In genomic region chr17:86496123-86496771, GRCm38 (mm10) we compare ENCODE assay signal across 9 mouse cellular contexts. TPM values are rescaled to one million over a fixed set of nuclear protein-coding genes. Genes with fewer than 3 reads are reported as not detected.
DNase-seq lines count a peak whose midpoint lies in the region; ATAC-seq and TF ChIP-seq lines count a peak whose summit lies in the region.
"Had no signal": no experiment of that assay in that cellular context is flagged by ENCODE, and none has a peak within 500 bp of the region (broad histone marks: within the 10 kb centered on the region; RNA-seq: fewer than 3 reads in every experiment).

No protein-coding gene starts in this region.

- H3K9ac ChIP-seq in forebrain, postnatal 0 days, result no peak overlapping the region
- H3K9ac ChIP-seq in forebrain, embryonic 12.5 days, result no peak overlapping the region
- no peak overlapping the region for H3K9ac ChIP-seq in embryonic facial prominence, embryonic 11.5 days (replicated peaks; ENCODE audit: low read length)

- WGBS in forebrain, postnatal 0 days, result 90% methylated on average over 9 of the region's 9 CpGs
- 90% methylated on average over 9 of the region's 9 CpGs for WGBS in forebrain, embryonic 12.5 days
- 95% methylated on average over 9 of the region's 9 CpGs for WGBS in thymus, adult 2 months
- WGBS in embryonic facial prominence, embryonic 11.5 days, result 89% methylated on average over 9 of the region's 9 CpGs

- no peak overlapping the region for H3K27ac ChIP-seq in forebrain, postnatal 0 days (ENCODE audit: low read depth, low read length)
- no peak overlapping the region for H3K27ac ChIP-seq in forebrain, embryonic 12.5 days
- no peak overlapping the region for H3K27ac ChIP-seq in thymus, adult 2 months (ENCODE audit: control insufficient read depth, insufficient read depth, low read length)
- H3K27ac ChIP-seq in embryonic facial prominence, embryonic 11.5 days (replicated peaks; ENCODE audit: low read depth, low read length), result no peak overlapping the region

- peaks cover 18% of the 10 kb centered on the region; the same call in 1 of the 2 replicates for H3K36me3 ChIP-seq in forebrain, postnatal 0 days (ENCODE audit: insufficient read depth)
- H3K36me3 ChIP-seq in forebrain, embryonic 12.5 days (replicated peaks), result no peaks in the 10 kb centered on the region
- H3K36me3 ChIP-seq in thymus, adult 2 months (ENCODE audit: control insufficient read depth, insufficient read depth, low read length), result no peaks in the 10 kb centered on the region
- no peaks in the 10 kb centered on the region for H3K36me3 ChIP-seq in embryonic facial prominence, embryonic 11.5 days (replicated peaks; ENCODE audit: control insufficient read depth, insufficient read depth, low read depth, low read length)

- no peak overlapping the region for H3K4me3 ChIP-seq in forebrain, postnatal 0 days (ENCODE audit: low read depth, low read length)
- no peak overlapping the region for H3K4me3 ChIP-seq in forebrain, embryonic 12.5 days (replicated peaks)
- no peak overlapping the region for H3K4me3 ChIP-seq in thymus, adult 2 months (ENCODE audit: control insufficient read depth, insufficient read depth, low read length)
- no peak overlapping the region for H3K4me3 ChIP-seq in embryonic facial prominence, embryonic 11.5 days (ENCODE audit: low read depth, low read length)

- H3K27me3 ChIP-seq in forebrain, postnatal 0 days (ENCODE audit: insufficient read depth, low read length), result no peaks in the 10 kb centered on the region
- H3K27me3 ChIP-seq in forebrain, embryonic 12.5 days, result no peaks in the 10 kb centered on the region
- H3K27me3 ChIP-seq in thymus, adult 2 months (ENCODE audit: control insufficient read depth, insufficient read depth, low read length), result no peaks in the 10 kb centered on the region
- H3K27me3 ChIP-seq in embryonic facial prominence, embryonic 11.5 days (ENCODE audit: control insufficient read depth, insufficient read depth, low read length), result no peaks in the 10 kb centered on the region

- no peak for TF ChIP-seq POLR2A in thymus, adult 2 months (IDR thresholded peaks at IDR 0.05; ENCODE audit: control insufficient read depth, extremely low read depth, insufficient read depth, low read length, poor library complexity)

- ATAC-seq in forebrain, postnatal 0 days, result peak; percentile 75
- no peak for ATAC-seq in forebrain, embryonic 12.5 days (ENCODE audit: low FRiP score)
- ATAC-seq in embryonic facial prominence, embryonic 11.5 days (replicated peaks; ENCODE audit: insufficient number of reproducible peaks, low FRiP score, low TSS enrichment, low read depth), result no peak
- no peak for ATAC-seq in megakaryocyte-erythroid progenitor cell, adult 5-6 weeks (replicated peaks; ENCODE audit: low FRiP score, low TSS enrichment, poor library complexity, severe bottlenecking)

- no peak overlapping the region for H3K4me2 ChIP-seq in forebrain, postnatal 0 days (ENCODE audit: low read depth)
- no peak overlapping the region for H3K4me2 ChIP-seq in forebrain, embryonic 12.5 days
- H3K4me2 ChIP-seq in embryonic facial prominence, embryonic 11.5 days (ENCODE audit: low read depth, low read length), result no peak overlapping the region

- peak; percentile 77 for DNase-seq in forebrain, postnatal 0 days
- DNase-seq in thymus, adult 2 months, result peak; percentile 19
- DNase-seq in thymus, adult 18-20 months, result no peak
- peak; percentile 75 for DNase-seq in embryonic facial prominence, embryonic 11.5 days (ENCODE audit: low spot score)
- DNase-seq in left cerebral cortex, postnatal 10 days (ENCODE audit: extremely low spot score in 1 of 2, low spot score in 2 of 2), result peak; percentile 52 to 71
- DNase-seq in retina, postnatal 7 days (ENCODE audit: low read depth, low spot score), result peak; percentile 40

- intact Hi-C loops in left cerebral cortex, postnatal 10 days (cut with DNase I), result loop anchor here (5.0 to 10.0 kb wide), 2 partner anchors 319 to 411 kb away; no protein-coding TSS in a partner anchor

- no peaks in the 10 kb centered on the region for H3K9me3 ChIP-seq in forebrain, postnatal 0 days (ENCODE audit: low read length)
- H3K9me3 ChIP-seq in forebrain, embryonic 12.5 days, result no peaks in the 10 kb centered on the region
- H3K9me3 ChIP-seq in embryonic facial prominence, embryonic 11.5 days (replicated peaks; ENCODE audit: control insufficient read depth, low read length), result no peaks in the 10 kb centered on the region

- TF ChIP-seq CTCF in forebrain, postnatal 0 days (IDR thresholded peaks at IDR 0.05; ENCODE audit: low read depth), result peak; percentile 78
- no peak for TF ChIP-seq CTCF in thymus, adult 2 months (IDR thresholded peaks at IDR 0.05; ENCODE audit: borderline replicate concordance, control insufficient read depth, extremely low read depth, insufficient read depth, low read length, poor library complexity)

- no peaks in the 10 kb centered on the region for H3K4me1 ChIP-seq in forebrain, postnatal 0 days (ENCODE audit: insufficient read depth)
- H3K4me1 ChIP-seq in forebrain, embryonic 12.5 days, result no peaks in the 10 kb centered on the region
- no peaks in the 10 kb centered on the region for H3K4me1 ChIP-seq in thymus, adult 2 months (replicated peaks; ENCODE audit: control insufficient read depth, insufficient read depth, low read length)
- H3K4me1 ChIP-seq in embryonic facial prominence, embryonic 11.5 days (ENCODE audit: control insufficient read depth, insufficient read depth, low read length), result no peaks in the 10 kb centered on the region; the same call in 1 of the 2 replicates

RNA-seq across cellular contexts. Expression of gene Gm10309, which starts 8.8 kb away (rescaled TPM):
- total RNA-seq in forebrain, postnatal 0 days (2014; rRNA removed), result not detected in 2 replicates
- 0.22 TPM in 1 of 2 replicates, not detected in the other for polyA plus RNA-seq in forebrain, postnatal 0 days (2015; fragmentation: Nextera tagmentation; extraction: Ambion mirVana)
- 0.28 and 0.40 TPM in 2 replicates for polyA plus RNA-seq in forebrain, embryonic 12.5 days (2016; fragmentation: Nextera tagmentation; extraction: Ambion mirVana)
- not detected in 2 replicates for polyA plus RNA-seq in thymus, adult 2 months (2012; rRNA removed)
- 0.14 TPM in 1 of 2 replicates, not detected in the other for polyA plus RNA-seq in embryonic facial prominence, embryonic 11.5 days (2014; fragmentation: Nextera tagmentation; extraction: Ambion mirVana)
- total RNA-seq in left cerebral cortex, postnatal 10 days (2021), result not detected
- not detected in 2 replicates for total RNA-seq in megakaryocyte-erythroid progenitor cell, adult 5-6 weeks (2014; fragmentation: Nextera tagmentation)
- total RNA-seq in megakaryocyte-erythroid progenitor cell, adult 5-6 weeks (2017), result not detected in 2 replicates
- total RNA-seq: hematopoietic stem cell, adult 5-6 weeks had no signal

Comparison
In these comparisons a context has a peak if more than half of its experiments do, and no peak if none do; other contexts are left out.
1. DNase-seq: peak in forebrain, postnatal 0 days (single experiment), thymus, adult 2 months (single experiment), embryonic facial prominence, embryonic 11.5 days (single experiment), left cerebral cortex, postnatal 10 days (2 of 2) and retina, postnatal 7 days (single experiment); none in thymus, adult 18-20 months (0 of 2).